Mouse (Mus musculus): ENCODE measurements at regions not wholly inside any gene's neighbourhood (a gene's known extent, or its start where the extent isn't known, plus 50 kb on each side); places are given as distances from the start of the nearest gene placed in this dataset.

DNA sequence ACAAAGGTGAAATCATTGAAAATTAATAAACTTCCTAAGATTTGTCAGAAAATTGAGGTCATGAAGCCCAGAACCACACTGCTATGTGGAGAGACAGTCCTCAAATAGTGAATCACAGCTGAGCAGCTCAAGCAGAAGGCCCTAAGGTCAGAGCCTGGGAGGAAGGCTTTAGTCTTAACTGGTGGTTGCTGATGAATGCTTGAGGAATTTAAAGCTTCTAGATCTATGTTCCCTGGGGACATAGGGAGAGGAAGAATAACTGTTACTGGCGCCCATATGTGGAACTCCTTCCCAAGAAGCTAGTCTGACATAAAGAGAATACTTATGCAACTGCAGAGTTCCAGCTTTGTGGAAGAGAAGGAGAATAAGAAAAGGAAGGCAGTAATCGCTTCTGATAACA, 919.5 kb downstream of the D3Ertd751e start:
- CTCF ChIA-PET = no interaction called here

DNA sequence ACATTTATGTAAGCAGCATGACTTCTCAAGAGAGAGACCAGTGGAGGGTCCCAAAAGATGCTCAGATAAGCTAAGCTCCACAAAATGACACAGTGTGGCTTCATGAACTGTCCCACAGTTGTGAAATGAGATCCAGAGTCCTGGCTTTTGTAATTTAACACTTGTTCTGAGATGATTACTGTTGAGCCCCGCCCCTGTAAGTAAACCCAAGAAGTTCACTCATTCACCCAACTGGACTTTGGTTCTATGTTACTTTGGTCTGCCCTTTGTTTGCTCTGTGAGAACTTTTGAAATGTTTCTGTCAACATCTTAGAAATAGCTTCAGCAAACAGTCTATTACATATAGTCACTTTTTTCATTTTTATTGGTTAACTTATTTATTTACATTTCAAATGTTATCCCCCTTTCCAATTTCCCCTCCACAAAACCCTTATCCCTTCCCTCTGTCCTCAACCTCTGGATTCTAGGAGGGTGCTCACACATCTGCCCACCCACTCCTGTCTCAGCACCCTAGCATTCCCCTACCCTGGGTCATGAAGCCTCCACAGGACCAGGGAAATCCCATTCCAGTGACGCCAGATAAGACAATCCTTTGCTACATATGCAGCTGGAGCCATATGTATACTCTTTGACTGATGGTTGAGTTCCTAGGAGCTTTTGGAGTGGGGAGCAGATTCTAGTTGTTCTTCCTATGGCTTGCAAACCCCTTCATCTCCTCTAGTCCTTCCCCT, 934.4 kb downstream of the D3Ertd751e start:
- CTCF ChIA-PET = no interaction called here

DNA sequence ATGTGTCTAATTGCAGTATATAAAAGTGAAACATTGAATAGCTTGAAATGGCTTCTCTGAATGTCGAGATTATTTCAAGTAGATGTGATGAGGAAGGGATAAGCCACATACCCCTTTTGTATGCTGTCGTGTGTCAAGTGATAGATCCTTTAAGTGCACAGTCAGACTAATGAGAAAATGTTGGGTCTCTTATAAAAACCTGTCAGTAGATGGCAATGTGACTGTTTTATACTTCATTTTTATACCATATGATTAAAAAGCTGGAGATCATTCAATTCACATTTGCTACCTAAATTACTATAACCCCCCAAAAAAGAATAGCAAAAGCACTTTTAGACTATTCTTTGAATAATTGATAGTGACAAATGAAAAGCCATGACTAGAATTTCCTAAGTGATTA, 952.3 kb downstream of the D3Ertd751e start:
- CTCF ChIA-PET = no interaction called here

DNA sequence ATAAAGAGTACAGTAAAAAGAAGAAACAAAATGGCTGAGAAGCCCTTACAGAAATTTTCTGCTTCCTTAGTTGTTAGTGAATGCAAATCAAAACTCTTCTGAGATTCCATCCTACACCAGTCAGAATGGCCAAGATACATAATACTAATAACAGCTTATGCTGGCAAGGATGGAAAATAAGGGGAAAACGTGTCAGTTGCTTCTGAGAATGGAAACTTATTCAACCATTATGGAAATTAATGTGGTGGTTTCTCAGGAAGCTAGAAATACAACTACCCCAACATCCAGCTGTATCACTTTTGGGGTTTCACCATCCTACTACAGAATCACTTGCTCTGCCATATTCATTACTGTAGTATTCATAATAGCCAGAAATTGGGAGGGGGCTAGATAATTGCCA, 996.5 kb downstream of the D3Ertd751e start:
- CTCF ChIA-PET = no interaction called here

DNA sequence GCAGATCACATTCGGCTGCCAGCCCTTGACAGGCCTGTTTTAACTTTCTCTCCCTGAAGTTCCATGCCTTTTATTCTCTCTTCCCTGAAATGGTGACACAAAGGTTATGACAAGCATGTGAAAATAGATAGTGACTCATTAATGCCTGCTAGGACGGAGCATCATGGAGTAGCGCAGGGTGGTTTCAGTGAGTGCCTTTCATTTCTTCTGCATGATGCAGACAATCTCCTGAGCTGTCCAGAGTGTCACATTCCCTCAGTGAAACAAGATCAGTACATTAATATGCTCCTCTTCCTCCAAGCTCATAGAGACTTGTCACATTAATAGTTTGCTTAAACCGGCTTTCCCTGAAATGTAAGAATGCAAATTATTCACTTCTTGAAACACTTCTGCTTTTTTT, 1010.7 kb downstream of the D3Ertd751e start:
- CTCF ChIA-PET = no interaction called here

DNA sequence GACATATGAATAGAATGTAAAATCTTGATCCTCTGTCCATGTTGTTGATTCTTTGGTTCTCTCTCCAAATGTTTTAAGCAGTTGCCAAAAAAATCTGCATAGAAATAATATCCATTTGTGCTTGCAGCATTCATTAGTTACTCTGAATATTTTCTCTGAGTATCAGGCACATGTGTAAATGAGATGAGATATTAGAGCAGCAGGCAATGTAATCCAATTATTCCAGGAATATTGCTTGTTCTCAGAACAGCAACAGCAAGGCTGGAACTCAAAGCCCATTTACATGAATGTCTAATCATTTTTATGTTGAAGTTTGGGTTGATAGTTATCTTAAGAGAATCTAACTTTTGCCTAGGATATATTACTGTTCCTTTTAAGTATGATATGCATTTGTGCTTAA, 1014.9 kb downstream of the D3Ertd751e start:
- CTCF ChIA-PET = interaction anchor here (0.6 kb wide), 1 partner anchor 7 kb away, joined by 7 read pairs; no protein-coding TSS in a partner anchor

DNA sequence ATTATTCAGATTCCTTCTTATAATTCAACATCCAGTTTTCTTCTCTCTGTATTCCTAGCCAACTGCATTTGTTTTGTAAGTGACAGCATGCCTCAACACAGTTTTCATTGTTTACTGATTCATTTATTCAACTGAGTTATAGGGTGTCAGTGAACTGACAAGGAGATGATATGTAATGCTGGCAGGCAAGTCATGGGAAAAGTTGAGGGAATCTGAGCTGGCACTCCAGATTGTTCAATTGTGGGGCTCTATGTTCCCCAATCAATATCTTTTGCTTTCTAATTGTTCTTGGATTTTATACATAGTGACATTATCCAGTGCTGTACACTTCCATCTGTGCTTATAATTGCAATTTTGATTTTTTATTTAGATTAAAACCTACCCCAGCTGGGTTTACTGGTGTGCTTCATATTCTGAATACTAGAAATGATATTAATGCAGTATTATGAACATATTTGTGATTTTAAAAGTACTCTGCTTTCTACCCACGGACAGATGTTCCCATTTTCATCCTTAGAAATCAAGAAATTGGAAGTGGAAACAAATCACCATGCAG, 1015.5 kb downstream of the D3Ertd751e start:
- CTCF ChIA-PET = no interaction called here

DNA sequence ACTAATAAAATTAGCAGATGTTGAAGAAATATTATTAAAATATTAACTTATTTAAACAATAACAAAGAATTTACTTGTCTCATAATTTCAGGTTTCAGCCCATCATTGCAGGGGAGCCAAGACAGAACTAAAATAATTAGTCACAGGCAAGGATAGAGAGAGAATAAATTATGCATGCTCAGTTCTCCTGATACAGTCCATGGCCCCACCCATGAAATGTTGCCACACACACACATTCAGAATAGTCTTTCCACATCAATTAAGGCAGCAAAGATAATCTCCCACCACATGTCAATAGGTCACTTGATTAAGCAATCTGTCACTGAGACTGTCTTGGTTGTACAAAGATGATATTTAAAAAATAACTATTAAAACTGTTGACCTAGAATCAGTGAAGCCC, 1019.8 kb downstream of the D3Ertd751e start:
- CTCF ChIA-PET = no interaction called here

DNA sequence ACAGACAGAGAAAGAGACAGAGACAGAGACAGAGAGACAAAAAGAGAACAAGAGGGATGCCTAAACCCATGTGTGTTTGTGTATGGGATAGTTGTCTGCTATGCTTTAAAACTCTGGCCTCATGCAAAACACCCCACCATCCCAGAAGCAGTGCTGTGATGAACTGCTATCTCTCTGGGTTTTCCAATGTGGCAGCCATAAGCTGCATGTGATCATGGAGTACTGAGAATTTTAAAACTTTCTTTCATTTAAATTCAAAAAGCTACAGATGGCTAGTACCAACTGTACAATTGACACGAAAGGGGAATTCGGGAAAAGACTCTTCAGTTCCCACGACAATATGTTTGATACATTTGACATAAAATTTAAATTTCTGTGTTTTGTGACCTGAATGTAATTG, 1041.1 kb downstream of the D3Ertd751e start:
- CTCF ChIA-PET = no interaction called here

DNA sequence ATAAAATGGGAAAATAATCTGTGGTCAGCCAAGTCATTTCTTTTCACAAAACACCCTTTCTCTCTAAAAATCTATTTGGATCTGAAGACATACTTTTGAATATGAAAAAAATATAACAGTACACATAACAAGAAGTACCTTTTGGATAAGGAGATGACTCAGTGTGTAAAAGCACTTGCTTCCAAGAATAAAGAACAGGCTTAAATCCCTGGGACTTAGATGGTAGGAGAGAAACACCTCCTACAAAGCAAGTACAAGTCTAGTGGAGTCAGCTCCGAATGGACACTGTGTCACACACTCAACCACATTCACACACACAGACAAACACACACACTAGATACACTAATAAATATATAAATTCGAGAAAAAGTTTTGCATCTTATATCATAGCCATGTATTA, 1041.8 kb downstream of the D3Ertd751e start:
- CTCF ChIA-PET = no interaction called here

DNA sequence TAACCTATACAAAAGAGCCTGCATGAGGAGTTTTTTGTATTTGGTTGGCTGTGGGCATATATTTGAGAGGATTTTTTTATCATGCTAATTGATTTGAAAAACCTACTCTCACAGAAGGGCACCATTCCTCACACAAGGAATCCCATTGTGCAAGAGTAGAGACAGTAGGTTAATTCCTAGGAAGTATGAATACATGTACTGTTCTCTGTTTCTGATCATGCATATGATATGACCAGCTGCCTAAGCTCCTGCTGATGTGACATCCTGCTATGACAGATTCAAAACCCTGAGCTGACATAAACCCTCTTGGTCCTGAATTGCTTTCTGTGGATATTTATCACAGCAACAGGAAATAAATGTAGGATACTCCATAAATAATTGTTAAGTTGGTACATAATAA, 1048.0 kb downstream of the D3Ertd751e start:
- CTCF ChIA-PET = no interaction called here

DNA sequence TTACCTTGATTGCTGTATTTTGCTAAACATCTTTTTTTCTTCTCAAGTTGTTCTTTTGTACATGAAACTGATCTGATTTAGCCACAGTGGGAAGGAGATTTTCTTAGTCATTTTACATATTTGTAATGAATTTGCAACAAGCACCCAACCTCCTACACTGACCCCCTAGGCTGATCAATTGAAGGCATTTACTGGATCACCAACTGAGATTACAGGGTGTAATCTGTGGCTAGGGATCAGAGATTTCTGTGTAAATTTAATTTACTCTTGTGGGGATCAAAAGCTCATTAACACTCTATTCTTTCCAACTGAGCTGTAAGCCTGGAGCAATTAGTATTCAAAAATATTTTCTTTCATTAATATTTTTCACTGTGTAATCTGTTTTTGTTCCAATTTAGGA, 1049.5 kb downstream of the D3Ertd751e start:
- CTCF ChIA-PET = no interaction called here

DNA sequence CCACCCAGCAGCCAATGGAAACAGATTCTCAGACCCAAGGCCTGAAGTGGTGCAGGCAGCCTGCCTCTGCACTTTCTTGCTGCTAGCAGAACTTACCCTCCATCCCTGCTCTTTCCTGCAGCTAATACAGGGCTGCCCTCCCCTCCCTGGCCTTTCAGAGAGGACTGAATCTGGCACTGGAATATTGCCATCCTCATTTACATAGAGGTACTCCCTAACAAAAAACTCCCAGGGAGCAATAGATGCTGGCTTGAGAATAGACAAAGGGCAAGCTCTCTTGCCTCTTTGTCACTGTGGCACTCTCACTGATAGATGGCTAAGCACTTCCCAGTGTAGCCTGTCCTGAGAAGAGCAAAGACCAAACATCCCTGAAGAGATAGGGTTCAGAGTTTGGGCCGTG, 1088.0 kb downstream of the D3Ertd751e start:
- CTCF ChIA-PET = no interaction called here

DNA sequence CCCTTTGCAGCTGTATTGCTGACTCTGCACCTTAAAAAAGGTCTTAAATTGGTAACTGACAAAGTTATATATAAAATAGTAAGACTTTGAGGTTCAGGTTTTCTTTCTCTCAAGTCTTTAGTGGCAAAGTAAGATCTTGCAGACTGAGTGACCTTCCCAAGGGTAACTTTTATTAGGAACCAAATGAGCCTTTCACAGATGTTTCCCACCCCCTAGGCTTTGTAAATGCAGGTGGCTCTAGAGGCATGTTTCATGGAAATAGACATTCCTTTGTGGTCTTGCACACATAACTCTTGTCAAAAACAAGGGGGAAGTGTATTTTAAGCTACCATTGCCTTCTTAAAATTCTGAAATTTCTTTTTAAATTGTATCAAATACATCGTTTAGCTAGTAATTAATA, 1125.0 kb downstream of the D3Ertd751e start:
- CTCF ChIA-PET = no interaction called here

DNA sequence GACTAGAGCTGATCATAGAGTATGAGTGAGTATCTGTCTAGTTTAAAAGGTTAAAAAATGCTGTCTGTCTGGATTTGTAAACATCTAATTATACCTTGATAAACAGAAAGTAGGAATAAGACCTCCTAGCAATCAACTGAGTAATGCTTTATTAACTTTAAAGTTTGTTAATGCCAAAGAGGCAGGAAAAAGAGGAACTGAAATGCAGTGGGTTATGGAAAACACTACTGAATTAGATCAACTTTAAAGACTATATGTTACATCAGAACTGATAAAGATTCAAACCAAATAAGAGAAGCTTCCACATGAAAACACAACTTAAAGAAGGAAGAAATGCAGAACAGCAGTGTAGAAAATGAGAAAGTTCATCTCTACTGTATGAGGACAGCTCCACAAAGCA, 1136.6 kb downstream of the D3Ertd751e start:
- CTCF ChIA-PET = no interaction called here

DNA sequence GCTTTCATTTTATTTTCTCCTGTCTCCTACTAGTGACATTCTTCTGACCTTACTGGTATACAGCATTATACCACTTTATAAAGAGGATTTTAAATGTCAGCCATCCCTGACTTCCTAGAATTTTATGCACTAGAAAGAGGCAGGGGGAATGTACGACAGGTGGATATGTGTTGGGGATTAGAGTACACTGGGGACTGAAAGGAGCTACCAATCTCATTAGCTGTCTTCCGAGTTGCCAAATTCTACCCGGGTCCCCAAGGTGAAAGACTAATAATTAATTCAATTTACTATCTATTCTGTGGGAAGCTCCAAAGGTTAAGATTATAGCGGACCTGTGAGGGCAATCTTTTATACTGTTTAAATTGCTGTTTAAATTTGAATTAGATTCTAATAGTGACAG, 1142.1 kb downstream of the D3Ertd751e start:
- CTCF ChIA-PET = no interaction called here

DNA sequence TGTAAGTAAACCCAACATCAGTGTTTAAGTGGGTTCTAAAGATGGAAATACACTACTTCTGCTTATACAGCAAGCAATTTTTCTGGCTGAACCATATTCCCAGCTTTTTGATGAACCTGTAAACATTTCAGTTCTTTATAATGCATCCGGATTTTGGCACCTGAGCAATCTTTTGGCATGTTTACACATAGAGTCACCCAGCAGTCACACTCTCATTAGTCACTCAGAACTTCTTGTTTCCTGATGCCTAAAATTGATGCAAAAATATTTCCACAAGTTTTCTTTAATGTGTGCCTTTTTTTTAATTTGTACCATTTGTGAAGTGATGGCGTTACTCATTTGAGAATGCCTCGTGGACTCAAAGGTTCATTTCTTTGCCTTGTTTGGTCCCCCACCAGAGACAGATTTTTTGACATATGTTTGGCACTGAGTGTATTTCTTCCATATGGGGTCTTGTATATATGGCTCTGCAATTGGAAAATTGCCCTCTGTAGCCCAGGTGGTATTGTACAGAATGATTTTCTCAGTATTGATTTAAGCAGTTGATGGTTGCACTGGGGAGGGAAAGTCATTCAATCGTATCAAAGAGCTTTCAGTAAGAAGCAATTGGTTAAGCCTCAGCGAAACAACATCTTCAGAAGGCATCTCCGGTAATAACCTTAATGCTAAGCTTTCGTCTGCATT, 1149.7 kb downstream of the D3Ertd751e start:
- CTCF ChIA-PET = no interaction called here

DNA sequence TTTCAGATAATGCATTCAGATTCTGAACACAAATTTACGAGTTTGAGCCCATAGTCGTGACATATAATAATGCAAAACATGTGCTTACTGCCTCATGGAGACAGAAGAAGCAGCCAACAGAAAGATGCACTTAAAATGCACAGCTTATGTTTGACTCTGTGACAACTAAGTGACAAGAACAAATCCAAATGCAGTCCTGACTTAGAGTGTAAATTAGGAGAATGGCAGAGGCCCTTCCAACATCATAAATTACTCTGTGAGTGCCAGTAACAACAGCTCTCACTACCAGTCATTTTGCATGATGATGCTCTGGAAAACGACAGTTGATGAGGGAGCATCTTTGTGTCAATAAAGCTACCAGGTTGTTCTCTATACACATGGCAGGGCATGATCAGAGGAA, 1153.4 kb downstream of the D3Ertd751e start:
- CTCF ChIA-PET = no interaction called here

DNA sequence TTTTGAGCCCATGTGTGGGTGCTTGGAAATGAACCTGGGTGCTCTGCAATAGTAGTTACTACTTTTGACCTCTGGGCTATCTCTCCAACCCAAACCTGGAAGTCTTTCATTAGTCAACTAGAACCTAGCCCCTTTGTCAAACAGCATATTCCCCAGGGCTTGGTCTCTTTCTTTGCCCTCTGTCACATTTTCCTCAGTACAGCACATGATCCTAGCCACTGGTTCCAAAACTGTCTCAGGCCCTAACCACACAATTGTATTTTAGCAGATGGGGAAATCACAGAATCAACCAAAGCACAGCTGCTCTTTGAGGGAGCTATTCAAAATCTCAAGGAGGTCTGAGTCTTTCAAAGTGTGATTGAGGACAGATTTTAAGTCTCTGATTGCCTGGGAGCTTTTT, 1155.5 kb downstream of the D3Ertd751e start:
- CTCF ChIA-PET = no interaction called here

DNA sequence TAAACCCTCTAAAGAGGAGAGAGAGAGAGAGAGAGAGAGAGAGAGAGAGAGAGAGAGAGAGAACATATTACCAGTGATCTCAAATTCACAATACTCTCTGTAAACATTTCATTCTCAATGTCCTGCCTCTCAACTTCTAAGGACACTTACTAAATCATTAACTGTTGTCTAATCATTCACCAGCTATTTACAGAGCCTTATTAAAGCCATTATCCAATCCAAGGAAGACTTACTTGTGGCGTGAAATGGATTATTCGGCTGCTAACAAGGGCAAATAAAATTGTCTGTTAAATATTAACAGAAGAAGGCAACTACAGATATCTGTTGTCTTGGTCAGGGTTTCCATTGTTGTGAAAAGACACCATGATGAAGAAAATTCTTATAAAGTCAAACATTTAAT, 1156.5 kb downstream of the D3Ertd751e start:
- CTCF ChIA-PET = no interaction called here

DNA sequence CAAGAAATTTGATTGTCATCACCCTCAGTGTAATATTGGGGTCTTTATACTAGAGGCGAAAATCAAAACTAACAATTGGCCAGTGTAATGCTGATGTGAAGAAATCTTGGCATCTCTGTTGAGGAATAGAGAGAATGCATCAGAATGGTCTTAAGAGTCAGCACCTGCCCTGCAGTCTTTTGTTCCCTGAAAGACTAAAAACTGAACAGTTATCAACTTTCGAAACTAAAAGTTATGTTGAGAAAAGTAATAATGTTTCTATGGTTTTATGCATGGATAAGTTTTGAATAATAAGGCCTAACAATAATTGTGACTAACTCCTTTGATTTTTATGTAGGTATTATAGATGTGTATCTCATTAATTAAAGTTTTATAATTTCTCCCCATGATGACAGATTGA, 1158.6 kb downstream of the D3Ertd751e start:
- CTCF ChIA-PET = no interaction called here

DNA sequence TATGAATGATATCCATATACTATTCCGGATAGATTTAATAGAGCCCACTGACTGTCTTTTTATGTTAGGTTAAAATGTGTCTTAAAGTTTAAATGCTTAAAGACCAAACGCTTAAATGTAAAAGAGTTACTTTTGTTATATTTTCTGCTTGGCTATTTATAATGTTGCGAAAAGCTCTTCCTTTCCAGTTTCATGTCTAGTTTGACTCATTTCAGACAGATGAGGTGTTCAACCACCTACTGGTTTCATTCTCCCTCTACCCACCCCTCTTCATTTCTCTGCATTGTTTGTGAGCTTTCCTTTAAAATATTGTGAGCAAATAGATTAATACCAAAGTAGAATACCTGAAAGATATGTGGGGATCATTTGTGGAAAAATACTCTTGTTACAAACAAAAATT, 1163.8 kb downstream of the D3Ertd751e start:
- CTCF ChIA-PET = no interaction called here

DNA sequence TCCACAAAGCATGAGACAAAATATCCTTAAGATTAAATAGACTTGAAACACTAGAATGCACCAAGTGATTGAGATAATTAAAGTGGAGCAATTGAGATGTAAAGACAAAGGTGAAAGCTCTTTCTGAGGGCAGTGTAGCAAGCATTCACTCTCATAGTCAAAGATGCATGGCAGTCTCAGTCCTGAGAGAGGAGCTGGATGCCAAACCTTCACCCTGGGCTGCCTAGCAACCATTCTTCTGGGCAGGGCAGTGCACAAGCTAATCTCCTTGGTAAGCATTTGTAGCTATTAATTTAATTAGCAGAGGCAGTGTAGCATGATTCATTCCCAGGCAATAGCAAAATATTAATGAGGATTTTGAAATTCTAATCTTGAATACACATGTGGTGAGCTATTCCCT, 1166.0 kb downstream of the D3Ertd751e start:
- CTCF ChIA-PET = no interaction called here

DNA sequence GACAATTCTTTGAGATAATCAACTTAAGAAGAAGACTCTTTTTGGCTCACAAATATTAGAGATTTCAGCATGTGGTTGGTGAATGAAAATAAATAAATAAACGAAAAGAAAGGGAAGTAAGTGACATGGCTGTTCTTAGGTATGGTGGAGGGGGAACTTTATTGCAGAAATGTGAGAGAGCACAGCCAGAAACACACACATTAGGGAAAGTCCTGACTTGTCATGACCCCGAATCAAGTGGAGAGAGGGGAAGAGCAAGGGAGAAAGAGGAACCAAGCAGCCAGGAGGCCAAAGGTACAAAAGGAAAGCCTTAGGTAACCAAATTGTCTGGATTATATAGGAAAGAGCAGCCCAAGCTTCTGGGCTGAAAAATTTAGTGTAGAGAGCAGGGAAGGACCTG, 1172.7 kb downstream of the D3Ertd751e start:
- CTCF ChIA-PET = no interaction called here
